Mouse (Mus musculus): ENCODE results near the gene Apoo. TPM values are rescaled to one million over a fixed set of nuclear protein-coding genes. Genes with fewer than 3 reads are reported as not detected.
"Not testable (repeated sequence)": the region's sequence is repeated elsewhere in the genome, so short reads cannot be mapped to it uniquely, and the experiment has no call there.

Apoo gene
- 0.32 to 1.9 TPM (median 0.78 TPM) in 3 replicates for total RNA-seq (2017)

DNA sequence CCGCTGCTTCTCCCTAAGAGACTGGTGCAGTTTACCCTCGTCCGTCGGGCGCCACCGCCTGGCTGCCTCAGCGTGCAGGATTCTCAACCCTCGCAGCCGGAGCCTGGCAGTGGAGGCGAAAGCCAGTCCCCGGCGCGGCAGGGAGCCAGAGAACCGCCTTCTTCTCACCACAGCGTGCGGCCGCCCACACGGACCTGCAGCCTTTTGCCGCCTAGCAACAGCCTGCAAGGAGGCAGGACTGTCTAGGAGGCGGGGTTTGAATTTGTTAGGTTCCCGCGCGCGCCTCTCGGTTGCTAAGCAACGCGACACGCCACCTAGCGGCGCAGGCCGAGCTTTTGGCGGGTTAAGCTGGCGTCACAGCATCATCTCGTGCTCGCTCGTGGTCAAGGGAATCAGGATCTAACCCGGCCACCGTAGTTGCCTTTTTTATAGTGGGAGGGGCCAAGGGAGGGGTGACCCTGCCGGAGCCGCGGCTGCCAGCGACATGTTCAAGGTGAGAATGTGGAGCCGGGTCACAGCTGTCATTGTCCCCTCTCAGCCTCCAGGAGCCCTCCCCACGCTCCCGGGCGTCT, at the start of gene Apoo, which contains the start of gene Fam90a1b:
Gene Apoo (plus strand): TSS at position 448 of the 572 bp plus-strand sequence.
Gene Fam90a1b (minus strand): TSS at position 108 of the 572 bp plus-strand sequence.
- ATAC-seq (replicated peaks; ENCODE audit: insufficient number of reproducible peaks, low FRiP score, low TSS enrichment, poor library complexity, severe bottlenecking), result peak; percentile 97

DNA sequence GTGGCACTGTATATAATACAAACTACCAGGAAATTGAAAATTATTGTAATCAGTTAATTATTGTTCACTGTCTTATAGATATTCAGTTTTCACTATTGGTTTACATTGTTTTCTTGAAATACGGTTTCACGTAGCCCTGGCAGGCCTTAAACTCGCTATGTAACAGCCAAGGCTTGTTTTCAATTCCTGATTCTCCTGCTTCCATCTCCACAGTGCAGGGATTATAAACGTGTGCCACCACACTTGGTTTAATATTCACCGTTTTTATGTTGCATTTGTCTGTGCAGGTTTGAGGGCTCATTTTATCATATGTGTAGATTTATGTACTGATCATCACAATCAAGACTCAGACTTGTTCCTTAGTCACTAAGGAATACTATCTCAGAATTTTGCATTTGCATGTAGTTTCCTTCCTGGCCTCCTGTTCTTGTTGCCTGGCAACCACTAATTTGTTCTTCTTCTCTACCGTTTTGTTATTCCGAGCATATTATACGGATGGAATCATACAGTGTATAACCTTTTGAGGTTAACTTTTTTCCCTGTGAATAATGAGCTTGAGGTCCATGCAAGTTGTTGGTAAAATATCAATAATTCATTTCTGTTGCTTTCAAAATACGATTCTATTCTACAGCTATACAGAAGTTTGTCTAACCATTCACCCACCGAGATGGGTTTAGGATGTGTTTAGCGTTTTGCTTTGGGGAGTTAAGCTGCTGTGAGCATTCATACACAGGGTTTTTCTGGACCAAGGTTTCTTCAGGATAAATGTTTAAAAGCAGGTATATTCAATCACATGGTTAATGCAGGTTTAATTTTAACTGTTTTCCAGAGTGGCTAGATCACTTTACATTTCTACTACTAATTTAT, 45.6 kb upstream of the Apoo start:
- ATAC-seq (replicated peaks; ENCODE audit: insufficient number of reproducible peaks, low FRiP score, low TSS enrichment, poor library complexity, severe bottlenecking), result no peak

DNA sequence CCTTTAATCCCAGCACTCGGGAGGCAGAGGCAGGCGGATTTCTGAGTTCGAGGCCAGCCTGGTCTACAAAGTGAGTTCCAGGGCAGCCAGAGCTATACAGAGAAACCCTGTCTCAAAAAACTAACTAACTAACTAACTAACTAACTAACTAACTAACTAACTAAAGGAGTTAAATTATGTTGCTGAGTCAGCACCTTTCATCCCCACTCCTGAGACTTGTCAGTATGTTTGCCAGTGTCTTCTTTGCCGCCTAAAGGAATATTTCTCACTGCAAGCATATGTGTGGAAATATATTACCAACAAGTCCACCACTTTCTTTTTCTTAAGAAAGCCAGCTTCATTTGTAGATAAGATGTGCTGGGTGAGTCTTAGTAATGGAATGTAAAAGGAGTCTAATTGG, 23.3 kb upstream of the Apoo start:
- ATAC-seq (replicated peaks; ENCODE audit: insufficient number of reproducible peaks, low FRiP score, low TSS enrichment, poor library complexity, severe bottlenecking), result not testable (repeated sequence)

DNA sequence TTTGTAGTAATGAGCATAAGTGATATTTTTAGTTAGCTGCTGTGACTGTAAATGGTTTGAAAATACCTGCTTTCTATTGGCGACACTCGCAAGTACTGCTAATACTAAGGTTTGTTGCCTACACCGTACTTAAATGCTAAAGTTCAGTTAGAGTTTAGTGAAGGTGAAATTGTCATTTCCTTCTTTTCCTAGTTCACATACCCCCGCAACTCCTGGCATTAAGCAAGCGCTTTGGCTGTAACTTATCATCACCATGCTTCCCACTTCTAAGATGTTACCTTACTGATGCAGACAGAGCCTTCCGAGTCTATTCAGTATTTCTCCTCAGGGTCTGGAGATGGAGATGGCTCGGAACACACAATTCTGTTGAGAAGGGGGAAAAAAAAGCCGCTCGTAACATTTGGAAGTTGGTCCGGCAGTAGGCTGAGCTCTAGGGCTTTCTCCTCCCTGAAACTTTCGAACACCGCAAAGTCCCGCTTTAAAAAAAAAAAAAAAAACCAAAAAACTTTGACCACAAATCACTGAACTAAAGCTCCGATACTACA, 1.5 kb upstream of the Apoo start:
- ATAC-seq (replicated peaks; ENCODE audit: insufficient number of reproducible peaks, low FRiP score, low TSS enrichment, poor library complexity, severe bottlenecking), result no peak

DNA sequence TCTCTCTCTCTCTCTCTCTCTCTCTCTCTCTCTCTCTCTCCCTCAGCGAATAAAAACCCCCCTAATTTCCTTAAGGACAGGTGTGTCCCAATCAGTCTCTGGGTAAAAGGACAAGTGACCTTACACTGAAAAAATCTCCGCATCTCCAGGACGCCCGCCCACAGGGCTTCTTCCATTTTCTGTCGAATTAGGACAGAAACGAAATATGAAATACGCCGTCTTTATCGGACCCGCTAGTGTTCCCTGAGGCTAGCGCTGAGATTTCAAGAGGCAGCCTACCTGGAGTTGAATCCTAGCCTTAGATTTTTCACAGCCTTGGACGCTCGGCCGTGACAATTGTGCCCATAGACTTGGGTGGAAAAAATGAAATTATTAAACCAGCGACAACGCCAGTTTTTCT, 888 bp upstream of the Apoo start:
- ATAC-seq (replicated peaks; ENCODE audit: insufficient number of reproducible peaks, low FRiP score, low TSS enrichment, poor library complexity, severe bottlenecking), result no peak

DNA sequence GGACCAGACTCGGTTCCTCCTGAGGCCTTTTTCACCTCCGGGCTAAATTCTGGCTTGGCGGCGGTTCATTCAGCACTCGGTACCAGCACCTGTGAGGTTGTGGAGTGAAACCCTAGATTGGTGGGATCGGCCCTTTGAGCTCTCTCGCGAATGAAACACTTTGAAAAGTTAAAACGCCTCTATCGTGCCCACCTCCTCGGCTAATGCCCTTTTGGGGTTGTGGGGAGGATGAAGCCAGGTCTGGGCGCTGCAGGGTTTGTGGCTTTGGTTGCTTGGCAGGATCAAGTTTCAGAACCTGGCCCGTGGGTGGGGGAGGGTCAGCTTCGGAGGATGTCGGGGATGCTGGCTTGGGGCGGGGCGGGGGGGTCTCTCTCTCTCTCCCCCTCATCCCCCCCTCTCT, 331 bp downstream of the Apoo start:
- no peak for ATAC-seq (replicated peaks; ENCODE audit: insufficient number of reproducible peaks, low FRiP score, low TSS enrichment, poor library complexity, severe bottlenecking)

DNA sequence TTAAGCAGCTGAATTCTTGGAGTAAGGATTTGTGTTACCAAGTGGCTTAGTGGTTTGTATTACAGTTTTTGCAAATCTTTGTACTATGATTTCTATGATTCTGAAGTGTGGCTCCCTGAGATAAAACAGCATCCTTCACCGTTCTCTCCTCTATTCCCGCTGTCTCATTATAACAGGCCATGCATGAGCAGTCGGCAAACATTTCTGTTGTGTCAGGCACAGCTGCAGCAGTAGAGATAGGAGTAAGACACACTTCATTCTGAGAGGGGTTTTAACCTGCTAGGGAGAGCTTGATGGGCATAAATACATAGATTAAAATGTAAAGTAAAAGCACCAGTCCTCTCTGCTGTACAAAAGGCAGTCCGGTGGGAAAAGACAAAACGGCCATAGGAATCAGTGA, 11.8 kb downstream of the Apoo start:
- no peak for ATAC-seq (replicated peaks; ENCODE audit: insufficient number of reproducible peaks, low FRiP score, low TSS enrichment, poor library complexity, severe bottlenecking)

DNA sequence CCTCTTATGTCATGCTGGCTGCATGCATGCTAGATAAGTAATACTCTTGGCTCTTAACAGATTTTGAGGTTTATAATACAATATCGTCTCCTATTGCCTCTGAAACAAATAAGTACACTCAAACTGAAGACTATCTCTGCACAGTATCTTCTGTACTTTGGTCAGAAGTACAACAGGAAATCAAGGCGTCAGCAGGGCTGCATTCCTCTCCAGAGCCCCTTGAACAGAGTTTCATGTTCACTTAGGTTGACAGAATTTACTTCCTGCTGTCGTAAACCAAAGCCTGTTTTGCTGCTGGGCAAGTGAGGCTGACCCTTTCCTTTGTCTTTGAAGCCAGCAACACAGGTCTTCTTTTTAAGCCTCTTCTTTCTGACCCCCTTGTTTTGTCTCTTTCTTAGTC, 42.1 kb downstream of the Apoo start:
- no peak for ATAC-seq (replicated peaks; ENCODE audit: insufficient number of reproducible peaks, low FRiP score, low TSS enrichment, poor library complexity, severe bottlenecking)

DNA sequence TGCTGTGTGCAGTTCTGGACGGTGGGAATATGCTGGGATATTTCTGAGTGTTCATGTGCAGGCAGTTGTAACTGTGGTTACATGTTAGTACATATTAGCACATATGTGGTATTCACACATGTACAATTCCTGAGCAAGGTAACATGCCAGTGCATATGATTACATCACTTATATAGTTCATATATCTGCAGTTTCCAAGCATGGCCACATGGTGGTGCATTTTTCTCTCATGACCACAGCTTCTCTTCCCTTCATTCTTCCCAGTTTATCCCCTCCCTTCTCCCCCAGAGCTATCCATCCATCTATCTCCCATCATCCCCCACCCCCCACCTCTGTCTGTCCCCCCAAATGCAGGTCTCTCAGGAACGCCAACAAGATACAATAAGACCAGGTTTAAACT, 53.3 kb downstream of the Apoo start:
- ATAC-seq (replicated peaks; ENCODE audit: insufficient number of reproducible peaks, low FRiP score, low TSS enrichment, poor library complexity, severe bottlenecking), result no peak

DNA sequence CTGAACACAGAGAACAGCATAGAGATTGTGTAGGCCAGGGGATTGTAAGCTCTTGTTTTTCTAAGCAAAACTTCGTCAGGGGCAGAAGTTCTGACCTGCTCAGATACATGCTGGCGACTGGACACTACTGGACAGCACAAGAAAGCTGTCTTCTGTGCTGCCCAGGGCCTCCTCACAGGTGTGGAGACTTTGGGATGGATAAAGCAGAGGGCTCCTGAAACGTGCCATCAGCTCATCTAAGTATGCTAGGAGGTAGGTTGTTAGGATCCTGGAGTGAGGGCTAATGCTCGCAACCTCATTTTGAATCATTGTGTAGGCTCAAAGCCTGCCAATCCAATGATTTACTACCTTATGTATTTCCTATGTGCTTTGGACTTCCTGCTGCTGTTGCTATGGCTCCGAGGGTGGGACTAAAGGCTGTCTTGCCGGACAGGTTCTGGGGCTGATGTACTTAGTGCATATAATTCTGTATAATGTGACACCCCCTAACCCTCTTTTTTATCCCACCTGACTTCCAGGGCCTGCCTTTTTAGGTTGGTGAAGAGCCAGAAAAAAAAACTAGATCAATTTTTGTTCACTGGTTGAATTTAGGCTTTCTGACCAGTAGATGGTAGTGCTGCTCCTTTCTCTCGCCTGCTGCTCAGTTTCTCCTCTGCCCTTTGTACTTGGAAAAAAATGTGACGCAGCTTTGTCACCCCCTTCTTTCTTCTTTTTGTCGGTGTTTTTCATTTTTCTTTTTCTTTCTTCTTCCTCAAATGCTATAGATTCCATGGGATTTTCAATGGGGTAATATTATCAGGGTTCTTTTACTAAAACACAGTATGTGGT, 64.8 kb downstream of the Apoo start:
- no peak for ATAC-seq (replicated peaks; ENCODE audit: insufficient number of reproducible peaks, low FRiP score, low TSS enrichment, poor library complexity, severe bottlenecking)

DNA sequence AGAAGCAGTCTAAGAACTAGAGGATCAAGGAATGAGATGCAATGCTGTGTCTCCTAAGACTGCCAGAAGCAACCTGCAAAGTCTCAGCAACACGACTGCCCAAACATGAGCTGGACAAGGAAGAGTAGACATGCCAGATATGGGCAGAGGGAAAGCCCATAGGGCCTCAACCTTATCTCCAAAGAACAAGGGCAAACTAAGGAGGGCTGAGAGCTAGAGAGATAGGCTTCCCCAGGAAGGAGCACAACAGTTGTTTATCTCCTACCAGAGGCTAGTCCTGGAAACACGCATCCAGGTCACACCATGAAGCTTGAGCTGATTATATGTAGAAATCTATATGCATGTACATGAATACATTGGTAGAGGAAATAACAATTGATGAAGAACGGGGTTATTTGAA, 78.5 kb downstream of the Apoo start:
- ATAC-seq (replicated peaks; ENCODE audit: insufficient number of reproducible peaks, low FRiP score, low TSS enrichment, poor library complexity, severe bottlenecking), result not testable (repeated sequence)

DNA sequence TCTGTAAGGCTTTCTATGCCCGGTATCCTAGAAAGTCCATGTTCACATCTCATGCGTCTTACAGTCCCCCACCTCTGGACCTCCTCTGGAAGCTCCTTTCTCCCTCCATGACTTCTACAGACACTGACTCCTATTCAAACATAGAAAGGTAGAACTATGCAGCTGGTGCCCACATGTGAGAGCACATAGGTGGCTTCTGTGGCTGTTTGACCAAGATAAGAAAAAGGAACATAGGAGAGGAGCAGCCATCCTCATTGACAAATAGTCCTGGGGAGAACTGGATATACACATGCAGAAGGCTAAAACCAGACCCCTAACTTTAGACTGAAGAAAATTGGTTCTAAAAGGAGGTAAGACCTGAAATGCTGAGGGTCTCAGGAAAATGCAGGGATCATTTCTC, 79.1 kb downstream of the Apoo start:
- ATAC-seq (replicated peaks; ENCODE audit: insufficient number of reproducible peaks, low FRiP score, low TSS enrichment, poor library complexity, severe bottlenecking), result not testable (repeated sequence)

DNA sequence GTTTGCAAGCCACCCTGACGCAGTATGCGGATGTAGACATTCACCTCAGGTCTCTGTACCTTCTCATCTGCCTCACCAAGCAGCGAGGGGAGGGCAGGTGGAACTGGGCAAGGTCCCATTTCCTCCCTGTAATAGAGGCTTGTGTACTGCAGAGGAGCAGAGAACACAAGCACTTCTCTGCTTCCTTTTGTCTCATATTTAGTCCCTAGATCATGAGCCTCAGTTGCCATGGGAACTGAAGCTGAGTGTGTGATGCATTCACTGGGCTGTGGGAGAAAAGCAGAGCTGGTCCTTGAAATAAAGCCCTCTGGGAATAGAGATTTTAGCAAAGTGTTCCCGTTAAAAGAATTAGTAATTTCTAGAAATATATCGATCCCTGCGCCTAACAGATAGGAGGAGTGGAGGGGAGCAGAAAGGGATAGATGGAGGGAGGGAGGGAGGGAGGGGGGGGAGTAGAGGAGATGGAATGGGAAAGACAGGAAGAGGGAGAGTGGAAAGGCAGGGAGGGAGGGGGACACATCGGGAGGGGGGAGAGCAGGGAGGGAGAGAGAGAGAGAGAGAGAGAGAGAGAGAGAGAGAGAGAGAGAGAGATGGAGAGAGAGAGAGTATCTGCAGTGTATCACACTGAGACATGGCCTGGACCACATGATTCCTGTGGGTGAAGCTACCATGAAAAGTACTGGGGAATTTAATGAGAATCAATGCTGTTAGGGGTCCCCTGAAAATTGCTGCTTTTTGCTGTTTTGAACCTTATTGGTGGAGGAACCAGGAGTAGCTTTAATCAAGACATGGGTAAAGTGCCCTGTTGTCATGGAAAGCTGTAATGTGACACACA, 83.3 kb downstream of the Apoo start:
- not testable (repeated sequence) for ATAC-seq (replicated peaks; ENCODE audit: insufficient number of reproducible peaks, low FRiP score, low TSS enrichment, poor library complexity, severe bottlenecking)

DNA sequence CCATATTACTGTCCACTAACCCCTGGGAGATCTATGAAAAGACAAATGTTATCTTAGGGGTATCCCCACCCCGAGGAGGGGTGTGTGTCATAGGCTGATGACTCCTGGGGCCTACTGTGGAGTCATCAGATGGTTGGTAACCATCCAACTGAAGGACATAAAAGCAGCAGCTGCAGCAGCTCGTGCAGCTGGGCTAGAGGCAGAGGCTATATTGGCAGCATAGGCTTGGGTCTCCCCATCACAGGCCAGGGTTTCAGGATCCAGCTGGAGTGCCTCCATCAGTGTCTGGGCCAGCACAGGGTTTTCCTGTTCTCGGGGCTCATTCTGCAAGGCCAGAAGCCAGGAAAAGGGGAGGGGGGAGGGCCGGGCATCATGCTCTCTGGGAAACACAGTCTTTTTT, 92.4 kb downstream of the Apoo start:
- no peak for ATAC-seq (replicated peaks; ENCODE audit: insufficient number of reproducible peaks, low FRiP score, low TSS enrichment, poor library complexity, severe bottlenecking)

DNA sequence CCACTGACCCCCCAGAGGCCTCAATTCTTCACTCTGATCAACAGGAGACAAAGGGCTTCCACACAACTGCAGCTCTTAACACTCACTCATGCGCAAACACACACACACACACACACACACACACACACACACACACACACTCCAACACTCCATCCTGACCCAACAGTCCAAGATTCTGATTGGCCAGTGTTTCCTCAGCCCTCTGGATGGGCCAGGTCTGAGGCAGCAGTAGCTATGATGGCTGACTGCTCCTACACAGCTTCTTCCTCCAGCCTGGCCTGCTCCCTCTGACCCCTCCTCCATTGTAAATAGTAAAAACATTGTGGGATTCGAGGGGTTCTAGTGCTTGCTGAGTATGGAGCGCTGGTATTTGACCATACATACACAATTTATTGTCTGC, 94.6 kb downstream of the Apoo start:
- ATAC-seq (replicated peaks; ENCODE audit: insufficient number of reproducible peaks, low FRiP score, low TSS enrichment, poor library complexity, severe bottlenecking), result not testable (repeated sequence)

DNA sequence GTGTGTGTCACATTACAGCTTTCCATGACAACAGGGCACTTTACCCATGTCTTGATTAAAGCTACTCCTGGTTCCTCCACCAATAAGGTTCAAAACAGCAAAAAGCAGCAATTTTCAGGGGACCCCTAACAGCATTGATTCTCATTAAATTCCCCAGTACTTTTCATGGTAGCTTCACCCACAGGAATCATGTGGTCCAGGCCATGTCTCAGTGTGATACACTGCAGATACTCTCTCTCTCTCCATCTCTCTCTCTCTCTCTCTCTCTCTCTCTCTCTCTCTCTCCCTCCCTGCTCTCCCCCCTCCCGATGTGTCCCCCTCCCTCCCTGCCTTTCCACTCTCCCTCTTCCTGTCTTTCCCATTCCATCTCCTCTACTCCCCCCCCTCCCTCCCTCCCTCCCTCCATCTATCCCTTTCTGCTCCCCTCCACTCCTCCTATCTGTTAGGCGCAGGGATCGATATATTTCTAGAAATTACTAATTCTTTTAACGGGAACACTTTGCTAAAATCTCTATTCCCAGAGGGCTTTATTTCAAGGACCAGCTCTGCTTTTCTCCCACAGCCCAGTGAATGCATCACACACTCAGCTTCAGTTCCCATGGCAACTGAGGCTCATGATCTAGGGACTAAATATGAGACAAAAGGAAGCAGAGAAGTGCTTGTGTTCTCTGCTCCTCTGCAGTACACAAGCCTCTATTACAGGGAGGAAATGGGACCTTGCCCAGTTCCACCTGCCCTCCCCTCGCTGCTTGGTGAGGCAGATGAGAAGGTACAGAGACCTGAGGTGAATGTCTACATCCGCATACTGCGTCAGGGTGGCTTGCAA, 95.9 kb downstream of the Apoo start:
- not testable (repeated sequence) for ATAC-seq (replicated peaks; ENCODE audit: insufficient number of reproducible peaks, low FRiP score, low TSS enrichment, poor library complexity, severe bottlenecking)

Measured in monocyte, adult 5-6 weeks (primary cell).